Mouse (Mus musculus): ENCODE results near the gene L2hgdh. TPM values are rescaled to one million over a fixed set of nuclear protein-coding genes. Genes with fewer than 3 reads are reported as not detected.

The L2hgdh gene
- total and polyA plus RNA-seq, 3 experiments = 18.3 to 31.6 TPM; not detected in 1

- Histone ChIP-seq H3K4me1 (ENCODE audit: control insufficient read depth in 1 of 2, insufficient read depth in 2 of 2, low read length in 2 of 2) (peaks cover 3 to 7% of the 10 kb centered on the region in 2 experiments; a peak in 2 of 4 replicates), H3K9me3 (replicated peaks; ENCODE audit: insufficient read depth, low read length) (no peaks in the 10 kb centered on the region), H3K27me3 (ENCODE audit: control insufficient read depth in 1 of 2, insufficient read depth in 2 of 2, low read length in 2 of 2) (no peaks in the 10 kb centered on the region), H3K27ac (ENCODE audit: control insufficient read depth, low read depth, low read length) (no peak overlapping the region), H3K36me3 (ENCODE audit: control insufficient read depth in 1 of 2, insufficient read depth in 2 of 2, low read length in 2 of 2) (peaks cover 0 to 9% of the 10 kb centered on the region in 2 experiments; a peak in 2 of 4 replicates), H3K79me2 (ENCODE audit: control insufficient read depth, insufficient read depth, low read length, poor library complexity) (peaks cover 6% of the 10 kb centered on the region), H3K4me3 (ENCODE audit: control insufficient read depth in 1 of 2, insufficient read depth in 1 of 2, low read depth in 2 of 2, low read length in 2 of 2) (no peak overlapping the region), H3K9ac (ENCODE audit: control insufficient read depth, low read depth, low read length, poor library complexity, severe bottlenecking) (no peak overlapping the region)
- DNase-seq (ENCODE audit: low read depth, low spot score) = no peak
- TF ChIP-seq ZC3H11A (IDR thresholded peaks at IDR 0.05; ENCODE audit: low read depth, low read length) (no peak), POLR2A (IDR thresholded peaks at IDR 0.05; ENCODE audit: control insufficient read depth in 1 of 2, insufficient read depth in 1 of 2, low read depth in 1 of 2, low read length in 2 of 2, poor library complexity in 1 of 2) (no peak), ELF1 (IDR thresholded peaks at IDR 0.05; ENCODE audit: low read depth, low read length) (no peak), POLR2AphosphoS5 (IDR thresholded peaks at IDR 0.05; ENCODE audit: borderline replicate concordance, low read depth, low read length) (no peak), SIN3A (IDR thresholded peaks at IDR 0.05; ENCODE audit: low read length) (no peak), MAZ (IDR thresholded peaks at IDR 0.05; ENCODE audit: low read depth, low read length) (no peak), GABPA (IDR thresholded peaks at IDR 0.05; ENCODE audit: low read depth, low read length) (no peak), KAT2A (conservative IDR thresholded peaks at IDR 0.05; ENCODE audit: low read depth, low read length) (no peak), ZNF384 (IDR thresholded peaks at IDR 0.05; ENCODE audit: low read depth, low read length) (no peak), TBP (IDR thresholded peaks at IDR 0.05; ENCODE audit: low read depth, low read length) (no peak), GATA1 (IDR thresholded peaks at IDR 0.05; ENCODE audit: low read depth, low read length) (no peak), CTCF (IDR thresholded peaks at IDR 0.05 in 2 of 3, conservative IDR thresholded peaks at IDR 0.05 in 1 of 3; ENCODE audit: control insufficient read depth in 1 of 3, insufficient read depth in 1 of 3, low read depth in 2 of 3, low read length in 3 of 3, poor library complexity in 1 of 3, severe bottlenecking in 1 of 3) (no peak), RAD21 (IDR thresholded peaks at IDR 0.05; ENCODE audit: low read depth, low read length) (no peak), MXI1 (IDR thresholded peaks at IDR 0.05; ENCODE audit: low read depth, low read length) (no peak)
These were observed 4.6 kb upstream of the L2hgdh start for GRCm38 (mm10) chr12:69729246-69729645.

DNA sequence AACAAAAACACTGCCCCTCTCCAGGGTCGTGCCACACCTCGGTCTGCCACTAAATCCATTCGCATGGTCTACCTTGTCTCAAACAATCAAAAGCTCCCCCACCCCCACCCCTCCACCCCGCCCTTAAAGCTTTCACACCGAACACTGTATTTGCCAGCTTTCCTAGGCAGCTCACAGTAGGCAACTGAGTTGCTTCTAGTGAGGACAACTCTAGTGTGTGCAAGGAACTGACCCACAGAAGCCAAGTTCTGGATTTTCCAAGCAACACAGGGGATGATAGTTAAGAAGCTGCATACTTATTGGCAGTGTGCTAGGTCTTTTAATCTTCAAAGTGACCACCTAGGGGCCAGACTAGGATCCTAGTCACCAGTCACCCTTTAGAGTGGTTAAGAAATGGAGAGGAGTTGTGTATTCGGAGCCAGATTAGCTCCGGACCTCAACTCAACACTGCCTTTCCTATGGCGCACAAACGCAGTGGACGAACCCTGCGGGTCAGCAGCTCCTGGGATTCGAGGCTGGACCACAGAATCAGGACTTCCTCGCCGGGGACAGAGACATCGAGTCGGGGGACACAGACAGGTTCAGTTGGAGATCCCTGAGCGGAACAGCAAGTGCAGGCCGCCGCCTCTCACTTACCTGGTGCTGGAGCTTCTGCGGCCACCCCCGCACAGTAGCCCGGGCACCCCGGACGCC, 509 bp downstream of the L2hgdh start:
- Histone ChIP-seq H3K36me3 (ENCODE audit: control insufficient read depth in 1 of 2, insufficient read depth in 2 of 2, low read length in 2 of 2) (peaks cover 7 to 12% of the 10 kb centered on the region in 2 experiments), H3K27ac (ENCODE audit: control insufficient read depth, low read depth, low read length) (peak overlapping the region; percentile 47), H3K79me2 (ENCODE audit: control insufficient read depth, insufficient read depth, low read length, poor library complexity) (peaks cover 17% of the 10 kb centered on the region), H3K4me1 (ENCODE audit: control insufficient read depth in 1 of 2, insufficient read depth in 2 of 2, low read length in 2 of 2) (peaks cover 3 to 14% of the 10 kb centered on the region in 2 experiments; a peak in 3 of 4 replicates), H3K9me3 (replicated peaks; ENCODE audit: insufficient read depth, low read length) (no peaks in the 10 kb centered on the region), H3K9ac (ENCODE audit: control insufficient read depth, low read depth, low read length, poor library complexity, severe bottlenecking) (peak overlapping the region; percentile 91), H3K27me3 (ENCODE audit: control insufficient read depth in 1 of 2, insufficient read depth in 2 of 2, low read length in 2 of 2) (no peaks in the 10 kb centered on the region), H3K4me3 (ENCODE audit: control insufficient read depth in 1 of 2, insufficient read depth in 1 of 2, low read depth in 2 of 2, low read length in 2 of 2) (peak overlapping the region; percentile 95 to 96)
- TF ChIP-seq MAX (IDR thresholded peaks at IDR 0.05; ENCODE audit: low read length) (no peak), TAL1 (IDR thresholded peaks at IDR 0.05; ENCODE audit: low read length) (no peak), SIN3A (IDR thresholded peaks at IDR 0.05; ENCODE audit: low read length) (no peak), KAT2A (conservative IDR thresholded peaks at IDR 0.05; ENCODE audit: low read depth, low read length) (no peak), HCFC1 (IDR thresholded peaks at IDR 0.05; ENCODE audit: low read depth, low read length) (peak; percentile 42; the same call in 1 of the 2 replicates)
- no peak for DNase-seq (ENCODE audit: low read depth, low spot score)
